Mouse (Mus musculus): Measurements from ENCODE around the gene Phf21a. TPM values are rescaled to one million over a fixed set of nuclear protein-coding genes. Genes with fewer than 3 reads are reported as not detected.

Gene Phf21a
- polyA plus RNA-seq, 1 experiment = 0.10 TPM

- peaks cover 24% of the 10 kb centered on the region for H3K4me1 ChIP-seq (ENCODE audit: control insufficient read depth)
- TF ChIP-seq GATA1 (IDR thresholded peaks at IDR 0.05; ENCODE audit: low read length) = no peak
- H3K36me3 ChIP-seq (ENCODE audit: control insufficient read depth) = no peaks in the 10 kb centered on the region
- peaks cover 8% of the 10 kb centered on the region for H3K9me3 ChIP-seq (ENCODE audit: control insufficient read depth, low read length)
- H3K4me3 ChIP-seq (replicated peaks) = peak overlapping the region; percentile 25
- peaks cover 79% of the 10 kb centered on the region for H3K27me3 ChIP-seq (ENCODE audit: control insufficient read depth)
Observed at GRCm38 (mm10) chr2:92058469-92058868, 34.4 kb upstream of the Phf21a start.

GRCm38 (mm10) chr2:92058936-92059335 lies 34.0 kb upstream of the Phf21a start:
- peaks cover 76% of the 10 kb centered on the region for H3K27me3 ChIP-seq (ENCODE audit: control insufficient read depth)
- H3K36me3 ChIP-seq (ENCODE audit: control insufficient read depth) = no peaks in the 10 kb centered on the region
- peaks cover 8% of the 10 kb centered on the region for H3K9me3 ChIP-seq (ENCODE audit: control insufficient read depth, low read length)
- TF ChIP-seq GATA1 (IDR thresholded peaks at IDR 0.05; ENCODE audit: low read length) (no peak), TAL1 (IDR thresholded peaks at IDR 0.05; ENCODE audit: low read length) (no peak)
- H3K4me3 ChIP-seq (replicated peaks) = peak overlapping the region; percentile 25
- peaks cover 24% of the 10 kb centered on the region for H3K4me1 ChIP-seq (ENCODE audit: control insufficient read depth)

DNA sequence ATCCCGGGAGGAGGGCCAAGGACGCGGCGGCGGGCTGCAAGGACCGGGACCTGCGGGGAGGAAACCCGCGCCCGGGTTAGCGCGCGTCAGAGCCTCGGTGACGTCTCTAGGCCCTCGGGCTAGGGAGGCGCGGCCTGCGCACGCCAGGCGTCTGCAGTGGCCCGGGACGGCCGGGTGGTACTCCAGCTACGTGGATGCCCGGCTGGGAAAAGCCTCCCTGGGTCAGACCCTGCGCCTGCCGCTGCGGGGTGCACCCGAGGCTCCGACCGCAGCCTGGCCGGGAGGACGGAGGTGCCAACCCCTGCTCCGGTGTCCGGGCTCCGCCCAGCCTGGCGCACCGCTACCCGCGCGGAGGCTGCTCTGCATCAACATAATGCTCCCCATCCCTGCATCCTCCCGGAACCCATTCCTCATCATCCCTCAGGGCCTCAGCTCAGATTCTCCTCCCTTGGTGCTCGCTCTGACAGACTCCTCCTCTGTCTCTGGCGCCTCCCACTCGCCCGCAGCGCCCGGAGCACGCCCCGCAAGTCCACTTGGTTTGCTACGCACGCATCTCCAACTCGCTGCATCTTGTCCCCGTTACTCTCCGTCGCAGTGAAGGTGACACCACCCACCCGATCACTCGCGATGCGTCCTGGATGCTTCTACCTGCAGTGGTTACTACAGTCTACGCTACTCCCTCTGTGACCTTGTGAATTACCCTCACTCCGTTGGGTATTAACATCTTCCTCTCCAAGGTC lies 33.3 kb upstream of the Phf21a start:
- Histone ChIP-seq H3K9me3 (ENCODE audit: control insufficient read depth, low read length) (peaks cover 8% of the 10 kb centered on the region), H3K4me3 (replicated peaks) (peak overlapping the region; percentile 40), H3K27me3 (ENCODE audit: control insufficient read depth) (peaks cover 69% of the 10 kb centered on the region), H3K4me1 (ENCODE audit: control insufficient read depth) (peaks cover 24% of the 10 kb centered on the region), H3K36me3 (ENCODE audit: control insufficient read depth) (no peaks in the 10 kb centered on the region)
- TF ChIP-seq TAL1 (IDR thresholded peaks at IDR 0.05; ENCODE audit: low read length) = no peak
- no peak for TF ChIP-seq GATA1 (IDR thresholded peaks at IDR 0.05; ENCODE audit: low read length)

GRCm38 (mm10) chr2:92060291-92060690 lies 32.6 kb upstream of the Phf21a start:
- H3K27me3 ChIP-seq (ENCODE audit: control insufficient read depth) = peaks cover 62% of the 10 kb centered on the region
- peaks cover 22% of the 10 kb centered on the region for H3K4me1 ChIP-seq (ENCODE audit: control insufficient read depth)
- H3K36me3 ChIP-seq (ENCODE audit: control insufficient read depth) = no peaks in the 10 kb centered on the region
- no peak for TF ChIP-seq TAL1 (IDR thresholded peaks at IDR 0.05; ENCODE audit: low read length)
- TF ChIP-seq GATA1 (IDR thresholded peaks at IDR 0.05; ENCODE audit: low read length) = no peak
- no peak overlapping the region for H3K4me3 ChIP-seq (replicated peaks)
- peaks cover 5% of the 10 kb centered on the region for H3K9me3 ChIP-seq (ENCODE audit: control insufficient read depth, low read length)

DNA sequence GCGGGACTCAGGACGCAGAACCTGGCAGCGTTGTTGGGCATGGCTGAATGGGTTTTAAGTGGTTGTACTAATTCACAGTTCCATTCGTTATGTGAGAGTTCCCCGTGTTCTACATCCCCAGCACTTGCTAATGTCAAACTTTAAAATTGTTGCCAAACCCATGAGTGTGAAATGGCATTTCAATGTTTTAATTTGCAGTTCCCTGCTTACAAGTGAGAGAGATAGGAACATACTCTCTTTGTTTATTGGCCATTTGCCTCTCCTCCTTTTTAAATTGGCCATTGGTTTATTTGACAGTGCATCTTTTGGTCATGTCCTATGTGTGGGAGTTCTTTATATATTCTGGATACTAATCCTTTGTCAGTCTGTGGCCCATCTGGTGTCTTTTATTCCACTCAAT lies 31.6 kb upstream of the Phf21a start:
- Histone ChIP-seq H3K4me3 (replicated peaks) (no peak overlapping the region), H3K27me3 (ENCODE audit: control insufficient read depth) (peaks cover 53% of the 10 kb centered on the region), H3K4me1 (ENCODE audit: control insufficient read depth) (peaks cover 12% of the 10 kb centered on the region), H3K36me3 (ENCODE audit: control insufficient read depth) (no peaks in the 10 kb centered on the region), H3K9me3 (ENCODE audit: control insufficient read depth, low read length) (peaks cover 2% of the 10 kb centered on the region; the same call in 1 of the 2 replicates)
- TF ChIP-seq GATA1 (IDR thresholded peaks at IDR 0.05; ENCODE audit: low read length) (no peak), TAL1 (IDR thresholded peaks at IDR 0.05; ENCODE audit: low read length) (no peak)

DNA sequence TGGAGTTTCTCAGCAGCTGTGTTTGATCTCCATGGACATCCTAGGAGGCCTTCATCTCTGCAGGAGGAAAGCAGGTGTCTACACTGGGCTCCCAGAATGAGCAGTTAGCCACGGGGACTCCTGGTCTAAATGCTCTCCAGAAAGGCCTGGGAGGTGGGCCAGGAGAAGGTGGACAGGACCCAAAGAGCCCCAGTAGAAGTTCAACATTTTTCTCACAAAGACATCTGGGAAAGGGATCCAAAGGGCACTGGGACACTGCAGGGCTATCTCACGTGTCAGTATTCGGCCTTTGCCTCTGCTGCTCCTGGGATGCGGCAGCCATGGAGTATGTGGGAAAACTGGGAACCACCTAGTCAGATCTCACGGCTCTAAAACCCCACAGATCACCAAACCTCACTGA lies 29.8 kb upstream of the Phf21a start:
- Histone ChIP-seq H3K27me3 (ENCODE audit: control insufficient read depth) (peaks cover 40% of the 10 kb centered on the region), H3K4me3 (replicated peaks) (no peak overlapping the region), H3K9me3 (ENCODE audit: control insufficient read depth, low read length) (peaks cover 2% of the 10 kb centered on the region; the same call in 1 of the 2 replicates), H3K36me3 (ENCODE audit: control insufficient read depth) (no peaks in the 10 kb centered on the region), H3K4me1 (ENCODE audit: control insufficient read depth) (peaks cover 12% of the 10 kb centered on the region)
- no peak for TF ChIP-seq GATA1 (IDR thresholded peaks at IDR 0.05; ENCODE audit: low read length)
- no peak for TF ChIP-seq TAL1 (IDR thresholded peaks at IDR 0.05; ENCODE audit: low read length)

- Histone ChIP-seq H3K4me1 (ENCODE audit: control insufficient read depth) (no peaks in the 10 kb centered on the region), H3K27me3 (ENCODE audit: control insufficient read depth) (peaks cover 19% of the 10 kb centered on the region), H3K36me3 (ENCODE audit: control insufficient read depth) (no peaks in the 10 kb centered on the region), H3K9me3 (ENCODE audit: control insufficient read depth, low read length) (no peaks in the 10 kb centered on the region), H3K4me3 (replicated peaks) (no peak overlapping the region)
- TF ChIP-seq GATA1 (IDR thresholded peaks at IDR 0.05; ENCODE audit: low read length) (no peak), TAL1 (IDR thresholded peaks at IDR 0.05; ENCODE audit: low read length) (no peak)
Observed at GRCm38 (mm10) chr2:92065269-92065888, 27.5 kb upstream of the Phf21a start.

DNA sequence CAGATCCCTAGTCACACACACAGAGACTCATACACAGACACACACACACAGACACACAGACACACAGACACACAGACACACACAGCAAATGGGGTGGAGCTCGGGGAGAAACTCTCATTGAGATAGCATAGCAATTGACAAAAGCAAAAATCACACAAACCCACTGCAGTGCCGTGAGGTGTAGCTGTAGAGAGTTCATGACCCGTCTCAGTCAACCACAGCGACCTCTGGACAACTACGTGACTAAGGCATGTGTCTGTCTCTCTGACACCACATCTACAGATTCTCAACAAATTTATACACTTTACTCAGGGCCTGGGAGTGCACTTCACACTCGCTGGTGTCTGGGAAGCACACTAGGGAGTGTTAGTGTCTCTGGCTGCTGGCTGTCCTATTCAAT lies 27.0 kb upstream of the Phf21a start:
- Histone ChIP-seq H3K4me3 (replicated peaks) (no peak overlapping the region), H3K36me3 (ENCODE audit: control insufficient read depth) (no peaks in the 10 kb centered on the region), H3K4me1 (ENCODE audit: control insufficient read depth) (no peaks in the 10 kb centered on the region), H3K27me3 (ENCODE audit: control insufficient read depth) (peaks cover 14% of the 10 kb centered on the region), H3K9me3 (ENCODE audit: control insufficient read depth, low read length) (no peaks in the 10 kb centered on the region)
- TF ChIP-seq GATA1 (IDR thresholded peaks at IDR 0.05; ENCODE audit: low read length) = no peak
- no peak for TF ChIP-seq TAL1 (IDR thresholded peaks at IDR 0.05; ENCODE audit: low read length)

- Histone ChIP-seq H3K4me1 (ENCODE audit: control insufficient read depth) (no peaks in the 10 kb centered on the region), H3K4me3 (replicated peaks) (no peak overlapping the region), H3K27me3 (ENCODE audit: control insufficient read depth) (peaks cover 4% of the 10 kb centered on the region), H3K36me3 (ENCODE audit: control insufficient read depth) (no peaks in the 10 kb centered on the region), H3K9me3 (ENCODE audit: control insufficient read depth, low read length) (no peaks in the 10 kb centered on the region)
- TF ChIP-seq GATA1 (IDR thresholded peaks at IDR 0.05; ENCODE audit: low read length) = no peak
- no peak for TF ChIP-seq TAL1 (IDR thresholded peaks at IDR 0.05; ENCODE audit: low read length)
Observed at GRCm38 (mm10) chr2:92066899-92067298, 26.0 kb upstream of the Phf21a start.
